Mouse (Mus musculus): ENCODE measurements around the gene Creb5.
A peak's percentile ranks its signal among the peaks of the same experiment; 100 is the strongest.

The Creb5 gene

DNA sequence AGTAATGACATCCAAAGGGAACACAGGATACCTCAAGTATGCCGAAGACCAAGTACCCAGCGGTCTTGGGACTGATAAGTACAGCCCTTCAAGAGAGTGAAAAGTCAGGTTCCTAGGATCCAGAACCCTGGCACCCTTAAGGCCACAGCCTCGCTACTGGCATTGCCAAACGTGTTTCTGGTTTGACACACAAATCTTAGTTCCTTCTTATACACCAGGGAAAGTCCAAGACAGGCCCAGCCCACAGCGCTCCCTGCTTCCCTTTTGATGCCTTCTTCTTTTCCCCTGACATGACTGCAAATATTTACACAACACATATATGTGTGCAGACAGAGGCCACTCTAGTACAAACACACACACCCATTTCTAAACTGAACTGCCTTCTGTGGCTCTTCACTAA lies 423.5 kb downstream of the Creb5 start:
- DNase-seq = no peak

- no peak for DNase-seq
These were observed 426.1 kb downstream of the Creb5 start for GRCm38 (mm10) chr6:53713152-53713551.

DNA sequence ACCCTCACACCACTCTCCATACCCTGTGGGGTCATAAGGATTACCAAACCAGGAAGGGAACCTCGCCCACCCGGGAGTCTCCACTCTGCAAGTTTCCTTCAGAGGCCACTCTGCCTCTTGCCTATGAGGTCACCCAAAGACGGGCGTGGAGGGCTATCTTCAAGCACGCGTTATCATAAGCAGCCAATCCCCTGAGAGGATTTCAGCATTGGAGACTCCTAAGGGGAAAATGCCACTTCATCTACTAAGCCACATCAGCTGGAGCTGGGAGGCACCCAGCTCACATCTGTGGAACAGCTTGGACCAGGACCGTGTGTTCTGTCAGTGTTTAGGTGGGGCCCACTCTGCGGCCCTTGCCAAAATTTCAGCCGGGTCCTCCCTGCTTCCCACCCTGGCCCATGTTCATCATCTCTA lies 427.8 kb downstream of the Creb5 start:
- no peak for DNase-seq

- no peak for DNase-seq
These were observed 428.9 kb downstream of the Creb5 start for GRCm38 (mm10) chr6:53716013-53716412.

DNA sequence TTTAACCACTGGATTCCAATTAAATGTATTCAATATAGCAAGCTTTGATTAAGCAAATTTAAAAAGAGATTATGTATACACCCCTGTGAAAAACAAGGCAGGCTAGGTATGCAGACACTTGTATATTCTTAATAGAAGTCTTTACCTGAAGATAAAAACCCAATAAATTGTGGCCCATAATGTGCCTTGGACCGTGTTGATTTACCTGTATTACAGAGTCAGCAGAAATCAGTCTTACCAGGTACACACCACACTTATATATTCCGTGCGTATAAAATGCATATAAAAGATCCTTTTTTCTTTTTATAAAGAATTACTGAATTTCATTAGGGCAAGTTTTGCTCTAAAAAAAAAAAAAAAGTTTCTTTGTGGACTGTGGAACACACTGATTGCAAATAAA lies 432.9 kb downstream of the Creb5 start:
- no peak for DNase-seq

GRCm38 (mm10) chr6:53721595-53721994 lies 434.5 kb downstream of the Creb5 start:
- DNase-seq = peak; percentile 32

DNA sequence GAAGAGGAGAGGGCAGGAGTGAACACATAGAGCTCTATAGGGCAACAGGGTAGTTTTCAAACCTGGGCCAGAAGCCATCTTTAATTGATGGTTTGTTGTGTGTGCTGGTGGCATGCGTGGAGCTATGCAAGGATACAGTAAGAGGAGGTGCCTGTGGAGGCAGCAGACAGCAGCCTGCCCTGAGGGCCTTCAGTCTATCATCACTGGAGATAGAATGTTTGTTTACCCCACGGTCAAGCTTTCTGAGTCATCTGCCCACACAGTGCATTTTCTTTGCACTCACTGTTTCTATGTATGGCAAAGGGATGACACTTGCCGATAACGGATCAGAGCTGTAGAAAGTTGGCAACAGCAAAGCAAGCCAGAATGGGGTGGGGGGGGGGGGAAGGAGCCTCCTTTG lies 435.6 kb downstream of the Creb5 start:
- no peak for DNase-seq

DNA sequence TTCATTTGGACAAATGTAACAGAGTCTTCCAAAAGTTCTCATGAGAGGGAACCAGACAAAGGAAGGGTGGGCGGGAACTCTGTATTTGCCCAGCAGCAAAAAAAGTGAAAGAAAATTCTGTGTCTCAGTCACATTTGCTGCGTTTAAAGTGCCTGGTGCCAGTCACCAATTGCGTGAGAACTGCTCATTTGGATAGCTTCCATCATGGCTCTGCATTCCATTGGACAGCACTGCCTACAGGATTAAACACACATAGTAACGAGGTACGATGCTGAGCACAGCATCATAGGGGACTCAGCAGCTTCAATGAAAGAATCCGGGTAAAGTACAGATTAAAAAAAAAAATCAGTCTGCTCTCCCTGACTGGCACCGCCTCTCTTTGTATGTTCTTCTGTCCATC lies 443.4 kb downstream of the Creb5 start:
- no peak for DNase-seq

DNA sequence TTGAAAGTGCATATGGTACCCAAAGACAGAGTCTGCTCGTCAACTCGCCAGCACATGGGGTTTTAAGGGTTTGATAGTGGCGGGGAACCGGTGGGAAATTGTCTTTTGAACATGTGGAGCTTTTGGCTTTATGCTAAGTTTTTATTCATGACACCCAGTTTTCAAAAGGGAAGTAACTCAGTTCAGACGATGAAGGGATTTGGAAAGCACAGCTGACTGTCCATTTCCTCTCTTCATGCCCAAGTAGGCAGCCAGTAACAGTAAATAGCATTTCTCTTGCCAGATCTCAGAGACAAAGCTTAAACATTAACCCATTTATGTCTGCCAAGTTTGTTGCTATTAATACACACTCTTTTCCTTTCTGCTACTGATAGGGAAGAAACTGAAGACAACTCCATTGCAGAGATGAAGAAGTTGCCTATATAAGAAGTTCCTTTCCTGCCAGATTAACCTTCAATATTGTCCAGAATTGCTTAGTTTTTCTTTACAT lies 444.0 kb downstream of the Creb5 start:
- DNase-seq = no peak

DNA sequence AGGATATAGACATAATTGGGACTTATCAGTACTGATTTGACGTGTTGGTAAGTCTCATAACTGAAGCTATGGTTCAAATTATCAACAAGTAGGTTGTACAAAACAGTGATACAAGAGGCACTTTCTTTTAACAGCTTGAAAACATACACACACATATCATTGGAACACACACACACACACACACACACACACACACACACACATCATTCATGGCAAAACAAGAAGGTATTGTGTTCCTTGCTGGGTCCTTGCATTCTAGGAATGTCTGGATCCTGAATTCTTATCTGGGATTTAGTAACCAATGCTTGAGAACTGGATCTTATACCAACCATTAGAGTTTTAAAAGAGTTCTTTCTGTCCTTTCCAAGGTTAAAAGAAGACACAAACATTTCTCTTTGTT lies 446.5 kb downstream of the Creb5 start:
- no peak for DNase-seq

GRCm38 (mm10) chr6:53733999-53734398 lies 446.9 kb downstream of the Creb5 start:
- DNase-seq = no peak

GRCm38 (mm10) chr6:53735696-53736095 lies 448.6 kb downstream of the Creb5 start:
- no peak for DNase-seq

GRCm38 (mm10) chr6:53738206-53738605 lies 451.1 kb downstream of the Creb5 start:
- DNase-seq = no peak

DNA sequence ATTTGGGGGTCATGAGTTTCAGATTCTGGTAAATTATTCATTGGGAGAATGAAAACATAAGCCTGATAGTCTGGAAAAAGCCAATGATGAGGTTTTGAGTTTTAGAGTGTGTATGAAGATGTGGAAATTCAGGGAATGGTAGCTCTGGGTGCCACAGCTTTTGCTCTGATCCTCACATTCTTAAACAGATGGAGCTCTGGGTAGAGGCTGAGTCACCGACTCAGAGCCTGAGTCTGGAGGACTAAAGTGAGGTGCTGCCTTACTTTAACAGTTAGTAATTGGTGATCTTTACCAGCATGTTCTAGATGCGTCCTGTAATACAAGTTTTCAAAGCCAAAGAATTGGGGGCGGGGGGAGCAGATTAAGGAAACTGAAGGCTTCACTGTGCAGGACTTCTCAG lies 454.2 kb downstream of the Creb5 start:
- DNase-seq = no peak

Measured in layer of hippocampus, adult 9-11 months (tissue).